Mouse (Mus musculus): ENCODE data around the gene Tbk1. TPM values are rescaled to one million over a fixed set of nuclear protein-coding genes. Genes with fewer than 3 reads are reported as not detected.

The Tbk1 gene
- total RNA-seq, 2 experiments from 2014 or later, result 52.9 to 56.9 TPM

DNA sequence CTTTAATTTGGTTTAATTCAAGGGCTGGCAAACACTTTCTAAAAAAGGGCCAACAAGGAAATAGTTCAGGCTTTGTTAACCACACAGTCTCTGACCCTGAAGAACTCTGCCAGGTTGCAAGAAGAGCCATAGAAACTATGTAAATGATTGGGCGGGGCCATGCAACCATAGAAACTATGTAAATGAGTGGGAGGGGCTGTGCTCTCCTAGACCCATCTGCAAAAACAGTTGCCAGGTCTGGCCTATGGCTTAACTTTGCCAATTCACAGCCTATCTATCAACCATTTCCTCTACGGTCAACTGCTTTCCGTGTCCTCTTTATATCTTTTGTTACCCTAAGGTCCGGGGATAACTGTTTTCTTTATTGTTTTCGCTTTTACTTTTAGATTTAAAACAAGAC, 85.4 kb downstream of the Tbk1 start:
- no peak for DNase-seq (ENCODE audit: low spot score in 2 of 2)

DNA sequence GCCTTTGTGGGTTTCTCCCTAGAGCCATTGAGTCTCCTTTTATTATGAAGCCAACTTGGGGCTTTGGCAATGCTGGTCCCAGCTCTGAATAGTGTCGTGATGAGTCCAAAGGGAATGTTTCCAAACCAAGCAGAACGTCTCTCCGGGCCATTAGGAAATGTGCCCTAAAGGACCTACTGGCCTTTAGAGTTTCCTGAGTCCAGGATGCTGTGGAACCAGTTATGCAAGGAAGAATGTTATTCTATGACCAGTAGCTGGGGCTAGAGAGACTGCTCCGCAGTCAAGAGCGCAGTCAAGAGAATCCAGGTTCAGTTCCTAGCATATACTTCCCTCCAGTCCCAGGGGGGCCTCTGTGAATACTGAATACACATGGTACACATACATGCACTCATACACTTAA, 86.6 kb downstream of the Tbk1 start:
- no peak for DNase-seq (ENCODE audit: low spot score in 2 of 2)

DNA sequence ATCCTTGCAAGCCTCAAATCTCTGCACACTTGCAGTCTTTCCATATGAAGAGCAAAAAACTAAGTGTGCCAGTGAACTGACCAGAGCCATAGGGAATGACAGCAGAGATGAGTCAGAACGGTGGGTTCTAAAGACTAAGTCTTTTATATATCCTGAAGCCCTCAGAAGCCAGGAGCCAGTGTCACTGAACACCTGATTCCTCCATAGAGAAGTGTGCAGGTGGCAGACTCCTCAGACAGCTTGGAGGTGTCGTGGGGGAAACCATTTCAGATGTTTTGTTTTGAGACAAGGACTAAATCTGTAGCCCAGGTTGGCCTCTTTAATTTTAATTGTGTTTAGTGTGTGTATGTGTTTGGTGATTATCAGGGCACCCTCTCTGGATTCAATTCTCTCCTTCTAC, 87.5 kb downstream of the Tbk1 start:
- no peak for DNase-seq (ENCODE audit: low spot score in 2 of 2)

DNA sequence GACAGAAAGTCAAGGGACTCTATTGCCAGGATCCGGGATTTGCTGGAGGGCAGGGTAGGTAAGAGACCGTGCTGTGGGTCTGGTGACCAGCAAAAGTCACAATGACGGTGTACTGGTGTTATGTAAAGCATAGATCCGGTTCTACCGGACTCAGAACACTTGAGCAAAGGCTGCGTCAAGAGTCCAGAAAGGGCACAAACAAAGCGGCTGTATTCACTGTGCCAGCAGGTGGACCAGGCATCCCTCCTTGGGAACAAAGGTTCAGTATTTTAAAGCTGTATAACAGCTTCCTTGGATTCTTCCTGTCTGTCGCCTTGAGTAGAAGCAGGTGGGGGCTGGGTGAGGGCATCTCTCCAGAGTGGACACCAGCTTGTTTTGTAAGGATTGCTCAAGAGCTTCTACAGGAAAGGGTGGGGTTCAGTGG, 88.1 kb downstream of the Tbk1 start:
- no peak for DNase-seq (ENCODE audit: low spot score in 2 of 2)

DNA sequence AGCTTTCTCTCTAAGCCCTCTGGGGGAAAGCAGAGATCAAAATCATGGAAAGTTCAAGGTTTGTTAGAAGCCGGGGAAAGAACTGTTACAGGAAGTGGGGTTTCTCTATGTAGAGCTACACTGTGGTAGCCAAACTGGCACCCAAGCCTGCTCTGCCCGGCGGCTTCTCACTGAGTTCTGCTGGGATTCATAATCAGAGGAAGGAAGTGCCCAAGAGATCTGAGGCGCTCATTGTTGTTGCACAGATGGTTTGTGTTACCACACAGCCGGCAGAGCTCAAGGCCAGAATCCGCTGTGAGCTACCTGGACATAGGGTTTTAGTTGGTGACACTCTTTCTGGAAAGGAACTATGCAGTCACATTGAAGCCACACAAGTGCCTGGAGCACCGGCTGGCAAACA, 88.6 kb downstream of the Tbk1 start:
- no peak for DNase-seq (ENCODE audit: low spot score in 2 of 2)

DNA sequence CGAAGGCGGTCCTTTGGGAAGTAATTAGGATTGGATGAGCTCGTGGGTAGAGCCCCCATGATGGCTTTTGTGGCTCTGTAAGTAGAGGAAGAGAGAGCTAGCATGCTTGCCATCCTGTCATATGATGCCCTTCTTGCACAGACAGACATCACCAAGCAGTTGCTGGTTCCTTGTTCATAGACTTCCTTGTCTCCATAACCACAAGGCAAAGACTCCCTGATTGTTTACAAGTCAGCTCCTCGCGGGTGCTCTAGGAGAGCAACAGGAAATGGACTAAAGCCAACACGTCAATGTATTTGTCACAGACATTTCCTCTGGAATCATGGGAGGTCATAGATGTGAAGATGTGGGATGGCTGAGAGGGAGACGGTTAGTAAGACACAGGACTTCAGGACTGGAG, 90.0 kb downstream of the Tbk1 start:
- DNase-seq (ENCODE audit: low spot score in 2 of 2), result no peak

Small RNA genes lying within 50 kb of the gene (microRNA-seq; reads per million reads assigned to microRNA genes)
- gene Gm24330, result 0 reads per million in 2 experiments

Other genes starting within 250 kb of the Tbk1 start
- gene Tbc1d30, start 235.5 kb downstream of the Tbk1 start, total RNA-seq (2021), result 10 to 100 TPM; 38.8 to 40.3 TPM
- 10 to 100 TPM; 80.5 to 87.2 TPM for gene Gns, start 221.7 kb downstream of the Tbk1 start, total RNA-seq (2021)
- 1 to 10 TPM; 9.6 to 9.8 TPM for gene Rassf3, start 110.4 kb downstream of the Tbk1 start, total RNA-seq (2021)
- 10 to 100 TPM; 71.1 to 72.8 TPM for gene Xpot, start 39.5 kb upstream of the Tbk1 start, total RNA-seq (2021)
- under 1 TPM; 0.23 to 0.84 TPM for gene D930020B18Rik, start 54.8 kb upstream of the Tbk1 start, total RNA-seq (2021)
- 10 to 100 TPM; 10.1 to 10.9 TPM for gene BC048403, start 153.2 kb upstream of the Tbk1 start, total RNA-seq (2021)

Data from layer of hippocampus, adult 18-20 months (tissue).